ENCODE assay signal across 12 mouse cellular contexts in genomic region chr8:120072827-120073226, GRCm38 (mm10). TPM values are rescaled to one million over a fixed set of nuclear protein-coding genes. Genes with fewer than 3 reads are reported as not detected.
DNase-seq lines count a peak whose midpoint lies in the region; TF ChIP-seq lines count a peak whose summit lies in the region.
"Had no signal": no experiment of that assay in that cellular context is flagged by ENCODE, and none has a peak within 500 bp of the region (broad histone marks: within the 10 kb centered on the region; RNA-seq: fewer than 3 reads in every experiment).

No protein-coding gene starts in this region.

- peaks cover 24% of the 10 kb centered on the region for H3K4me1 ChIP-seq in limb, embryonic 10.5 days

- DNase-seq in cerebellum, adult 18-20 months, result peak; percentile 37 to 49
- no peak for DNase-seq in cerebellum, adult 11 months
- DNase-seq in gastrocnemius, adult 2 months, result peak; percentile 59
- DNase-seq in kidney, adult 11 months, result peak; percentile 38
- DNase-seq in limb, embryonic 10.5 days (ENCODE audit: low spot score), result no peak
- no peak for DNase-seq in layer of hippocampus, postnatal 10 days (ENCODE audit: low spot score in 2 of 2)
- no peak for DNase-seq in embryo, embryonic 9.5 days (ENCODE audit: extremely low spot score)
- DNase-seq in left cerebral cortex, adult 11 months (ENCODE audit: low spot score), result no peak
- DNase-seq: B cell, adult 2 months; thymus, postnatal 25 days had no signal

- intact Hi-C loops in gastrocnemius, adult 2 months (cut with DNase I), result no loop called here

- H3K27me3 ChIP-seq in limb, embryonic 10.5 days (ENCODE audit: low read depth, poor library complexity, severe bottlenecking), result 0 out of 2 replicates have a peak, but pooled peaks cover 12% of the 10 kb centered on the region

- WGBS in limb, embryonic 10.5 days, result 84% methylated on average over 8 of the region's 8 CpGs

- TF ChIP-seq CTCF in gastrocnemius, adult 2 months (IDR thresholded peaks at IDR 0.05), result no peak

- H3K27ac ChIP-seq in gastrocnemius, adult 2 months, result peak overlapping the region; percentile 71
- H3K27ac ChIP-seq in limb, embryonic 10.5 days, result peak overlapping the region; percentile 25; the same call in 1 of the 2 replicates
- H3K27ac ChIP-seq: forebrain, embryonic 12.5 days; heart, embryonic 15.5 days had no signal

- H3K9me3 ChIP-seq in limb, embryonic 10.5 days (replicated peaks), result no peaks in the 10 kb centered on the region
- H3K9me3 ChIP-seq: forebrain, embryonic 12.5 days; heart, embryonic 15.5 days had no signal

- H3K4me3 ChIP-seq in gastrocnemius, adult 2 months, result no peak overlapping the region
- H3K4me3 ChIP-seq in limb, embryonic 10.5 days, result no peak overlapping the region
- H3K4me3 ChIP-seq: forebrain, embryonic 12.5 days; heart, embryonic 15.5 days had no signal

- H3K36me3 ChIP-seq in limb, embryonic 10.5 days, result no peaks in the 10 kb centered on the region
- H3K36me3 ChIP-seq: forebrain, embryonic 12.5 days; heart, embryonic 15.5 days had no signal

RNA-seq across cellular contexts. Expression of gene Zdhhc7, which starts 28.5 kb away (rescaled TPM):
- 10 to 100 TPM; 23.9 to 27.6 TPM for total RNA-seq in gastrocnemius, adult 2 months (2021)
- 32.4 and 34.8 TPM in 2 replicates for polyA plus RNA-seq in limb, embryonic 10.5 days (2016; fragmentation: Nextera tagmentation; extraction: Ambion mirVana)
- total RNA-seq in layer of hippocampus, postnatal 10 days (2021), result 10 to 100 TPM; 37.7 to 40.4 TPM

RNA-seq across cellular contexts. Expression of gene 6430548M08Rik, which starts 41.1 kb away (rescaled TPM):
- 10 to 100 TPM; 26.5 to 30.0 TPM for total RNA-seq in gastrocnemius, adult 2 months (2021)
- polyA plus RNA-seq in limb, embryonic 10.5 days (2016; fragmentation: Nextera tagmentation; extraction: Ambion mirVana), result 1.7 and 2.2 TPM in 2 replicates
- total RNA-seq in layer of hippocampus, postnatal 10 days (2021), result 10 to 100 TPM; 76.5 to 86.8 TPM

Comparison
In these comparisons a context has a peak if more than half of its experiments do, and no peak if none do; other contexts are left out.
1. DNase-seq: peak in cerebellum, adult 18-20 months (2 of 2), gastrocnemius, adult 2 months (single experiment) and kidney, adult 11 months (single experiment); none in cerebellum, adult 11 months (single experiment), limb, embryonic 10.5 days (single experiment), layer of hippocampus, postnatal 10 days (0 of 2), embryo, embryonic 9.5 days (single experiment) and left cerebral cortex, adult 11 months (single experiment).